Mouse (Mus musculus) NIH3T3 (cell line): ENCODE data around the gene Slc48a1.

Experiments
- DNase-seq: peaks from one replicate; pipeline ENCODE4 v3.0.0-alpha.2; 2012; ENCODE audit warnings: low read depth

Slc48a1 gene

GRCm38 (mm10) chr15:97752491-97752890 lies 25.8 kb upstream of the Slc48a1 start:
- DNase-seq: no peak

GRCm38 (mm10) chr15:97754476-97754875 lies 23.8 kb upstream of the Slc48a1 start:
- peak; percentile 59 for DNase-seq

- peak; percentile 78 for DNase-seq
Observed at GRCm38 (mm10) chr15:97755361-97755760, 23.0 kb upstream of the Slc48a1 start.

GRCm38 (mm10) chr15:97760006-97760405 lies 18.3 kb upstream of the Slc48a1 start:
- no peak for DNase-seq

GRCm38 (mm10) chr15:97760952-97761351 lies 17.4 kb upstream of the Slc48a1 start:
- no peak for DNase-seq

- DNase-seq: no peak
Observed at GRCm38 (mm10) chr15:97761438-97761837, 16.9 kb upstream of the Slc48a1 start.

DNA sequence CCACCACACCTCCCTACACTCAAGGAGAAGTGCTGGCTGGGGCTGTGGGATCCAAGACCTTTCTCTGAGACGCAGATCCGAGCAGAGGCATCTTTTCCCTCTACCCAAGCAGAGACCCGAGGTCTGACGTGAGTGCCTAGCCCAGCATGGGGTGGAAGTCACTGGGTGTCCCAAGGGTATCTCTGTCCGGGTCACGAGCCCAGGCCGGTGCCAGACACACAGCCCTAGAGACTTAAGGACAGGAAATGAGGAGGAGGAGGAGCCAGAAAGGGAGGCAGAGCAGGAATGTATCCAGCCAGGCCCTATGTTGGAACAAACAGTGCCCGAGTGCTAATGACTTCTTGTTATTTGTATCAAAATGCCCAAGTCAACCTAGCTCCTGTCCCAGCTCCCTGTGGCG lies 15.6 kb upstream of the Slc48a1 start:
- DNase-seq: no peak

DNA sequence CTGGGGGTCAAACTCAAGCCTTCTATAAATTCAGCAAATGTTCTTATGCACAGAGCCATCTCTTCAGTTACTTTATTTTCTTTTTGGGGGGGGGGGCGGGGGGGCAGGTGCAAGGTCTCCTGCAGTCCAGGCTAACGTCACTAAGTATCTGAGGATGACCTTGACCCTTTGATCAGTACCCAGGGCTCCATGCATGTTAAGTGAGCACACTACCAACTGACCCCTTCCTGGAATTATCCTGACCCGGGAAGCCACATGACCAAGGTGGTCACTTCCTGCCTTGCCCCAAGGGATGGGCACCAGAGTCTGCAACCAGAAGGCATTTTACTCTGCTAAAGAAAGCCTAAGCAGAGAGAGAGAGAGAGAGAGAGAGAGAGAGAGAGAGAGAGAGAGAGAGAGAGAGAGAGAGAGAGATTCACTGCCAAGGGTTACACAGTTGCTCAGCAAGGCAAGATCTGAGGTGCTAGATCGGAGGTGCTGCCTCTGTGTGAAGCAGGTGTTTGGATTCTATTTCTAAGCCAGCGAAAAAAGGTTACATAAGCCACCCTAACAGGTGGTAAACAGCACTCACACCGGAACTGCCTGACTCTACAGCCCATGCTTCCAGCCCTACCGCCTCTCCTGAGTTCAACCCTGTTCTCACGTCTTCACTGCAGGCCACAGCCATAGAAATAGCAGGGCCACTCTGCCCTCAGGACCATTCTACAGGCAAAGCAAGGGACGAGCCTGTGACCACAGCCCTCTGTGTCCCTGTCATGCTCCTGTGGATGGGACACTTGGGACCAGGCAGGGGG lies 14.9 kb upstream of the Slc48a1 start:
- no peak for DNase-seq

GRCm38 (mm10) chr15:97764532-97764931 lies 13.8 kb upstream of the Slc48a1 start:
- no peak for DNase-seq

DNA sequence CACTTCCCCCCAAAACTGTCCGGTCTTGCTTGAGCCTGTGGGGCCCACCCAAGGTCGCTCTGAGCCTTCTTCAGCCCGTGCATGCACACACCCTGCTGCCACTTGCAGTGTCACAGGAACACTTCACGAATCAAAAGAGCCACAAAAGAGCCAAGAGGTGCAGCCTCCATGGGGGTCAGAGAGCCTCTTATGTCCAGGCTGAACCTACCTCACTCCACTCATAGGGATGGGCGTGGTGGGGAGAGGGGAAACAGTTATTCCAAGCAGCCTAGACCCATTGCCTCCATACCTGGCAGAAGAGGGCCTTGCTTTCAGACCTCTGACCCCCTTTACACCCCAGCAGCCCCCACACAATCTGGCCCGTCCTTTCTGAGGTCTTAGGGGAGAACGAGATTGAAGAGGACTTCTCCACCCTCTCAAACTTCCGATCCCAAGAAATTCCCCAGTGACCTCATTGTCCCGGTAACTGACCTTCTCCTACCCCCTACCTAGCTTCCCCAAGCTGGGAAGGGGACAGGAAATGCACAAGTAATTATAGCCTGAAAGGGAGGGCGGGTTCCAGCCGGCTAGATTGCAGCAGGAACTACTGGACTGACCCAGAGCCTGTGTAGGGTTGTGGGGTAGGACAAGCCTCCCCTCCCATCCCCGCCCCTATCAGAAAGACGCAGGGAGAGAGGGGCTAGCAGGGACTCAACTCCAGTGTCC lies 13.1 kb upstream of the Slc48a1 start:
- no peak for DNase-seq

DNA sequence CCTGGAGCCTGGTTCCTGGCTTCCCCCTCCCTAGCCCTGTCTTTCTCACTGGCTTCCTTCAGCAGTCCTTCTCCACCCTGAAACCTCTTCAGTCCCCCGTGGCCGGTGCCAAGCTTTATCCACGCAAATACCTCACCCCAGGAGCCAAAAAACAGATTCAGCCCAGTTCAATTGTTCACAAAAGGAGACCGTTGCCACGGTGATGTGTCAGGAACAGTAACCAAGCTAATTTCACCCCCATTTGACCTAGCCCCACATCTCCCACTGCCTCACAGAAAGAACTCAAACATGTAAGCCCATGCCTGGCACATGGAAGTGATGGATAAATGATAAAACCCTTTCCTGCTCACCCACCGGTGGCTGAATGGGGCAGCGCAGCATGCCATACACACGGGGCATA lies 12.1 kb upstream of the Slc48a1 start:
- peak; percentile 52 for DNase-seq

GRCm38 (mm10) chr15:97766594-97767279 lies 11.6 kb upstream of the Slc48a1 start:
- DNase-seq: no peak

DNA sequence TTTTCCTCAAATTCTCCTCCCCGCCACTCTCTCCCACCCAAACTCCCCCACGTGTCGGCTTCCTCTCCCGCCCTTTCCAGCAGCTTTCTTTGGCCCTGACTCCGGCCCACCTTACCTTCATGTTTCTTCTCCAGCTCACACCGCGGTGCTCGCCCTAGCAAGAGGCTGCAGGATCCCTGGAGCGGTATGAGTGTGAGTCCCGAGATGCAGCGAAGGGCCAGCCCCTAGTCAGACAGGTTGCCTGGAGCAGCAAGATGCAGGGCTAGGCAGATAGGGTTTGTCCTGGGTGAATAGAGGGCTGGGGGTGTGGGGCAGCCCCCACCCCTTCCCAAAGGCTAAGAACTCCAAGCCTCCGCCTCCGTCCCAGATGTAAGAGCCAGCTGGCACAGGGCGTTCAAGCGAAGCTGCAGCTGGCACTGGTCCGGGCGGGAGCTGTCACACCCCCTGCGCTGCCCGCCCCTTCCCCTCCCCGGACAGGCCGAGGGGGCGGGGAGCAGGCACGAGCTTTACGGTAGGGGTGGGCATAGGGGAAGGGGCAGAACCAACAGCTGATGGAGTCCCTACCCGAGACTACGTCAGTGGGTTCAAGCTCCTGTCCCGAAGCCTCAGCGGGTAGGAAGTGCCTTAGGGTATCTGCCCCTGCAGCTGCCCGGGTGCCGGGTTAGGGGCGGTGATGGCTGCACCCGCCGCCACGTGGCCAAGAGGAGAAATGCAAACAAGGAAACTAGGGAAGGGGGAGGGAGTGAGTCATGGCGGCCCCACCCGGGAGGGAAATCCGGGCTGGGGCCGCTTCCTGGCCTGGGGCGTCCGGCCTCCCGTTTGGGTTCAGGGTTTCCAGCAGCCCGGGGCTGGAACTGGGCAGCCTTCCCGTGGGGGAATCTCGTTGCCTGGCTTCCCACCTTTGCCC lies 10.8 kb upstream of the Slc48a1 start, which contains the start of gene Rapgef3:
Gene Rapgef3 (minus strand): TSS at position 693 of the 907 bp plus-strand sequence.
- DNase-seq: peak; percentile 91

DNA sequence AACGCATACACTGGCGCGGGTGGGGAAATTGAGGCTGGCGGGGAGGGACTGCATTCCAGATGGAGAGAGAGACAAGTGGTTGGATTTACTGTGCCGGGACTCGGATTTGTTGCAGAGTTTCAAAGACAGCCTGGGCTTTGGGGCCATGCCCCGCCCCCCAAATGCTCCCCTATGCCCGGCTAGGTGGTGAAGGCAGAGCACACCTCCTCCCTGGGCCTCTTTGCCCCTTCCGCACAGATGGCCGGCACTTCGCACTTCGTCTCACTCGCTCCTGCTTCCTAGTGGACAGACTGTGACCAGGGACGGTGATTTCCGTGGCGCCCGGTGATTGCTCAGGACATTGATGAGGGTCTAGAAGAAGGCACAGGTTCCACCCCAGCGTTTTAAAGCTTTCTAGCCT lies 10.1 kb upstream of the Slc48a1 start:
- DNase-seq: no peak

- no peak for DNase-seq
Observed at GRCm38 (mm10) chr15:97770280-97770679, 8.0 kb upstream of the Slc48a1 start.

DNA sequence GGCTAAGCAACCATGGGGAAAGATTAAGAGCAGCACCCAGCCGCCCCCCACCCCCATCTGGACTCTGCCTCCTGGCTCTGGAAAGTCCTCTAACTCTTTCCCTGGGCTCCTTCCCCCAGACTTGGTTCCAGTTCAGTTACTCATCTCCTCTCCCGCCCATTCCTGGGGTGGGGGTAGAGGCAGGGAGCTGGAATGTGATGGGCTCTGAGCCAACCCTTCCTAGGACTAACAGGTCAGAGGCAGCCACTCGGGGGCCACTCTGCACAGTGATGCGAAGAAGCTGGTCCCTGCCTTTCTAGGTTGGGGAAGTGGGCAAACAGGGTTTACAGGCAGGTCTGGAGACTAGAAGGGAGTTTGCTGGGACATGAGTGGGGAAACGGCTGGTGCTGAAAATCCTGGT lies 5.2 kb upstream of the Slc48a1 start:
- peak; percentile 94 for DNase-seq

DNA sequence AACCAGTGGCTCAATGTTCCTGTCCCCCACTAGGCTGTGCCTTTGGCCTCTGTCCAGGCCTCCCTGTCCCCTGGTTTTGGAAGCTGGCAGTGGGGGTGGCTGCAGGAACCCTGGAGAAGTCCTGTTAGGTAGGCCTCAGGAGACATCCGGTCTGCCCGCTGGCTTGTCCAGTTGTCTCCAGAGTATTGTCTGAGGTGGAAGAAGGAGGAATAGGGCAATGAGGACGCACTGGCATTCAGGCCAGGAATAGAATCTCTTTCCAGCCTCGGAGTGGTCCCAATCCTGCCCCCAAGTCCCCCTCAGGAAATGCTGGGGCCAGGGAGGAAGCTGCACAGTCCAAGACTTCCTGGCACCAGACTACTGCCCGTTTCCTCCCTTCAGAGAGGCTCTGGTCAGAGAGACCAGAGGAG lies 4.4 kb upstream of the Slc48a1 start:
- DNase-seq: no peak

- DNase-seq: peak; percentile 81
Observed at GRCm38 (mm10) chr15:97776514-97776913, 1.8 kb upstream of the Slc48a1 start.

GRCm38 (mm10) chr15:97776919-97777318 lies 1.4 kb upstream of the Slc48a1 start:
- DNase-seq: no peak

GRCm38 (mm10) chr15:97779576-97779975 lies 1.3 kb downstream of the Slc48a1 start:
- no peak for DNase-seq

DNA sequence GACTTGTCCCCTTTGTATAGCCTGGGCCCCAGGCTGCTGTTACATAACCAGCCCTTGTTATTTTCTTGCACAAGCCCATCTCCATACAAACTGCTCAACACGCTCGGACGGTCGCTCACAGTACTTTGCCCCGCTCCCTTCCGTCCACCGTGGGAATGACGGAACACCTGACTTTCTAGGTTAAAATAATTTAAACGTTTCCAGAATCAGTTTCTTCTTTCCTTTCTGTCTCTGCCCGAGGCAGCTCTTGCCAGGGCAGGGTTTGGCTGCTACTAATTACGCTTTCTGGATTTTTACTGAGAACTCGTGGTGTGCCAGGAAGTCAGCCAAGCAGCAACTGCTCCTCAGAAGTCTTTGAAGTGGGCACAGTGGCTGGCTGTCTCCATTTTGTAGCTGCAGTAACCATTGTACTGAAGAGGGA lies 2.3 kb downstream of the Slc48a1 start:
- DNase-seq: no peak
